11 mouse cellular contexts compared by ENCODE assay signal in the genomic region with DNA sequence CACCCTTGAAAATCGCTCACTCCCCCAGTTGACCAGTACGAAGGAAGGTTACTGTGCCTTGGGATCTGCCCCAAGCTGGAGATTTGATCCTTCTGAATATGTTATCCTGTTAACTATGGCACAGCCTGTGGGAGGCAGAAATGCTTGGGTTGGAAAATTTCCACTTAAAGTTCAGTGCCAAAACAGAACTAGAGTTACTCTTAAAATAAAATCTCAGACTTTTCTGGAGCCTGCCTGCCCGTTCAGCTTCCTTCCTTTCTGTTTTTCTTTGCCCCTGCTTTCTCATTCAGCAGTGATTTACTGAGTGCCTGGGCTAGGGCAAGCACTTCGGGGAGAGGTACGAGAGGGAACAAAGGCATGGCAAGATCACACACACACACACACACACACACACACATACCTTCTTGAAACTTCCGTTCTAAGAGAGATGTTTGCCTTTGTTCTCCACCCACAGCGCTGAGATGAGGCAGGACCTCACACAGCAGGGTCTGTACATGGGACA.
DNase-seq lines count a peak whose midpoint lies in the region; ATAC-seq and TF ChIP-seq lines count a peak whose summit lies in the region.
"Had no signal": no experiment of that assay in that cellular context is flagged by ENCODE, and none has a peak within 500 bp of the region (broad histone marks: within the 10 kb centered on the region; RNA-seq: fewer than 3 reads in every experiment).

No protein-coding gene starts in this region.

- peaks cover 15 to 23% of the 10 kb centered on the region in 2 experiments for H3K4me1 ChIP-seq in heart, embryonic 14.5 days (ENCODE audit: control insufficient read depth in 2 of 2, insufficient read depth in 2 of 2, low read length in 2 of 2)
- no peaks in the 10 kb centered on the region for H3K4me1 ChIP-seq in heart, embryonic 10.5 days
- H3K4me1 ChIP-seq in limb, embryonic 10.5 days: peaks cover 22% of the 10 kb centered on the region
- H3K4me1 ChIP-seq: midbrain, embryonic 12.5 days had no signal

- 50% methylated on average over 7 of the region's 7 CpGs for WGBS in heart, embryonic 14.5 days
- WGBS in heart, embryonic 10.5 days: 58% methylated on average over 7 of the region's 7 CpGs
- WGBS in limb, embryonic 10.5 days: 46% methylated on average over 7 of the region's 7 CpGs

- ATAC-seq in heart, embryonic 14.5 days (ENCODE audit: insufficient number of reproducible peaks, insufficient read depth, low FRiP score, low read depth): peak; percentile 26; the same call in 1 of the 2 replicates
- no peak for ATAC-seq in cerebellum, adult (ENCODE audit: insufficient number of reproducible peaks, low FRiP score, low TSS enrichment)

- no peaks in the 10 kb centered on the region for H3K27me3 ChIP-seq in heart, embryonic 14.5 days (ENCODE audit: control insufficient read depth, insufficient read depth, low read length)
- no peaks in the 10 kb centered on the region for H3K27me3 ChIP-seq in heart, embryonic 10.5 days (ENCODE audit: insufficient read depth, poor library complexity, severe bottlenecking)
- no peaks in the 10 kb centered on the region for H3K27me3 ChIP-seq in limb, embryonic 10.5 days (ENCODE audit: low read depth, poor library complexity, severe bottlenecking)
- H3K27me3 ChIP-seq: midbrain, embryonic 12.5 days had no signal

- no peak for TF ChIP-seq CTCF in layer of hippocampus, adult 2 months (conservative IDR thresholded peaks at IDR 0.05)

- H3K4me2 ChIP-seq in heart, embryonic 14.5 days (ENCODE audit: low read length): no peak overlapping the region
- H3K4me2 ChIP-seq: midbrain, embryonic 12.5 days had no signal

- no peak overlapping the region for H3K9ac ChIP-seq in heart, embryonic 14.5 days (ENCODE audit: low read length)
- H3K9ac ChIP-seq: midbrain, embryonic 12.5 days had no signal

- H3K36me3 ChIP-seq in heart, embryonic 14.5 days (ENCODE audit: control insufficient read depth, insufficient read depth, low read length): peaks cover 14% of the 10 kb centered on the region
- H3K36me3 ChIP-seq in heart, embryonic 10.5 days: no peaks in the 10 kb centered on the region
- no peaks in the 10 kb centered on the region for H3K36me3 ChIP-seq in limb, embryonic 10.5 days
- H3K36me3 ChIP-seq: midbrain, embryonic 12.5 days had no signal

- no peak overlapping the region for H3K4me3 ChIP-seq in heart, embryonic 14.5 days (ENCODE audit: control insufficient read depth in 1 of 2, insufficient read depth in 1 of 2, low read depth in 1 of 2, low read length in 2 of 2)
- no peak overlapping the region for H3K4me3 ChIP-seq in heart, embryonic 10.5 days
- no peak overlapping the region for H3K4me3 ChIP-seq in limb, embryonic 10.5 days
- no peak overlapping the region for H3K4me3 ChIP-seq in layer of hippocampus, adult 2 months
- H3K4me3 ChIP-seq: midbrain, embryonic 12.5 days had no signal

- no peak for DNase-seq in heart, embryonic 10.5 days (ENCODE audit: low spot score)
- peak; percentile 23 for DNase-seq in thymus, postnatal 0 days (ENCODE audit: low spot score)
- no peak for DNase-seq in thymus, adult 18-20 months
- DNase-seq in limb, embryonic 10.5 days (ENCODE audit: low spot score): no peak
- DNase-seq in telencephalon, adult 2 months (ENCODE audit: low read depth, low spot score): peak; percentile 41
- DNase-seq in layer of hippocampus, adult 2 months (ENCODE audit: low spot score in 2 of 2): no peak
- DNase-seq: cerebellum, adult 11-12 months; gastrocnemius, postnatal 14 days had no signal

- H3K9me3 ChIP-seq in heart, embryonic 14.5 days (ENCODE audit: control insufficient read depth, low read length): no peaks in the 10 kb centered on the region
- no peaks in the 10 kb centered on the region for H3K9me3 ChIP-seq in heart, embryonic 10.5 days
- H3K9me3 ChIP-seq in limb, embryonic 10.5 days (replicated peaks): no peaks in the 10 kb centered on the region
- H3K9me3 ChIP-seq: midbrain, embryonic 12.5 days had no signal

- H3K27ac ChIP-seq in heart, embryonic 14.5 days (replicated peaks in 1 of 2; ENCODE audit: control insufficient read depth in 1 of 2, insufficient read depth in 1 of 2, low read depth in 2 of 2, low read length in 2 of 2): peak overlapping the region; percentile 45 to 55
- H3K27ac ChIP-seq in heart, embryonic 10.5 days: no peak overlapping the region
- peak overlapping the region; percentile 47 for H3K27ac ChIP-seq in limb, embryonic 10.5 days
- H3K27ac ChIP-seq in layer of hippocampus, adult 2 months: no peak overlapping the region
- H3K27ac ChIP-seq: midbrain, embryonic 12.5 days had no signal

Comparison
In these comparisons a context has a peak if more than half of its experiments do, and no peak if none do; other contexts are left out.
1. H3K27ac ChIP-seq: peak in heart, embryonic 14.5 days (2 of 2) and limb, embryonic 10.5 days (single experiment); none in heart, embryonic 10.5 days (single experiment) and layer of hippocampus, adult 2 months (single experiment).
2. DNase-seq: peak in thymus, postnatal 0 days (single experiment) and telencephalon, adult 2 months (single experiment); none in heart, embryonic 10.5 days (single experiment), thymus, adult 18-20 months (0 of 2), limb, embryonic 10.5 days (single experiment) and layer of hippocampus, adult 2 months (0 of 2).